Mouse (Mus musculus) heart, postnatal 0 days (tissue): ENCODE results near the gene Snrpc.
"Not testable (repeated sequence)": the region's sequence is repeated elsewhere in the genome, so short reads cannot be mapped to it uniquely, and the experiment has no call there.

Experiments
- CTCF ChIP-seq: IDR thresholded peaks from 2 replicates; pipeline ENCODE4 v1.5.1; 2016; ENCODE audit warnings: antibody characterized with exemption, control low read depth, low read depth
- EP300 ChIP-seq: IDR thresholded peaks from 2 replicates; pipeline ENCODE4 v1.6.1; 2016; ENCODE audit warnings: antibody characterized with exemption, low read depth

DNA sequence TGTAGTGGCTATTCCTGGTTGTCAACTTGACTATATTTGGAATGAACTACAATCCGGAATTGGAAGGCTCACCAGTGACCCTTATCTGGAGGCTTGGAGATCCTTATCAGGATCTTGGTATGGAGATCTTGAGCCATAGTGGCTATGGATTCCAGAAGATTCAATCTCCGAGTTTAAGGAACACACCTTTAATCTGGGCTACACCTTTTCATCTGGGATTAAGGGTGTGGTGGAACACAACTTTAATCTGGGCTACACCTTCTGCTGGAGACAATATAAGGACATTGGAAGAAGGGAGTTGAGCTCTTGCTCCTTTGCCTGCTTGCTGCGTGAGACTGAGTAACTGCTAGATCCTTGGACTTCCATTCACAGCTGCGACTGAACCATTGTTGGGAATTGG lies at the start of gene Snrpc:
- TF ChIP-seq EP300, CTCF: not testable (repeated sequence)
